Mouse (Mus musculus): ENCODE results near the gene Anxa8. TPM values are rescaled to one million over a fixed set of nuclear protein-coding genes. Genes with fewer than 3 reads are reported as not detected.
A peak's percentile ranks its signal among the peaks of the same experiment; 100 is the strongest.

Gene Anxa8
- polyA plus RNA-seq (2015; fragmentation: Nextera tagmentation; extraction: Ambion mirVana): 0.41 and 3.7 TPM in 2 replicates

DNA sequence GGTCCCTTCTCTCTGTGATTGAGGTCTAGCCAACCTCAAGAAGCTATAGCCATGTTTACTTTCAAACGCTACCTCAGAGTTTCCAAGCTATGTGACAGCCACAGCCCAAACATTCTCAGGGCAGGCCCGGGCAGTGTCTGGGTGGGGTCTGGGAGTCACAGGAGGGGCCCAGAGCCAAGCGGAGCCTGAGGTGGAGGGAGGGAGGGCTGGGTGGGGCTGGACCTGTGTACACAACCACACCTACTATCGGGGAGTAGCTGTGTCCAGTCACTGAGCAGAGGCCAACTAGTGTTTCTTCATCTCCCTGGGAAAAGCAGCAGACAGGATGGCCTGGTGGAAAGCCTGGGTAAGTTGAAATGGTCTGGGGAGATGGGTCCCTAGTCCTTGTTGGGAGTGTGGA, at the start of gene Anxa8:
Gene Anxa8, plus strand, starts transcription at position 251 of the 400 bp plus-strand sequence.
- Histone ChIP-seq H3K9ac (replicated peaks) (no peak within 1 kb of the TSS), H3K27ac (replicated peaks) (no peak within 1 kb of the TSS), H3K4me3 (replicated peaks) (no peak within 1 kb of the TSS), H3K4me1 (no peaks in the 10 kb centered on the region), H3K36me3 (no peaks in the 10 kb centered on the region), H3K9me3 (replicated peaks) (no peaks in the 10 kb centered on the region), H3K27me3 (replicated peaks) (no peaks in the 10 kb centered on the region), H3K4me2 (no peak within 1 kb of the TSS)
- 76% methylated on average over 4 of the region's 4 CpGs for WGBS
- no peak for ATAC-seq (ENCODE audit: low FRiP score)

DNA sequence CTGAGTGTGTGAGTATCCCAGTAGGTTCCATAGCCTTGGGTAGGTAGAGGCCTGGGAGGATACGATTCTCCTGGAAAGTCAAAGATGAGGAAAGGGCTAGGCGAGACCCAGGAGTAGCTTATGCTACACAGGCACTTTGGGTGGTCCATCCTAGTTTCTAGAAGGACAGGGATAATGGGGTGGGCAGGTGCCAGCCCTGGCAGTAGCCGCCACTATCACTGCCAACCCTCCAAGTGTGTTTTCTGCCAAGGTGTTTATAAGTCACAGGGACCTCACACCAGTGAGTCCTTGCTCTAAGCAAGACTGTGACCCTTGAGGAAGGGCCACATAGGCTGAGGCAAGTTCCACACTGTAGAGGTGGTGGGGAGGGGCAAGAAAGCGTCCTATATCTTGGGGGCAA, 44.5 kb upstream of the Anxa8 start:
- Histone ChIP-seq H3K4me1 (no peaks in the 10 kb centered on the region), H3K36me3 (no peaks in the 10 kb centered on the region), H3K4me3 (replicated peaks) (no peak overlapping the region), H3K9ac (replicated peaks) (no peak overlapping the region), H3K4me2 (no peak overlapping the region), H3K27me3 (replicated peaks) (no peaks in the 10 kb centered on the region), H3K9me3 (replicated peaks) (no peaks in the 10 kb centered on the region), H3K27ac (replicated peaks) (no peak overlapping the region)
- WGBS: 87% methylated on average over 4 of the region's 4 CpGs
- no peak for ATAC-seq (ENCODE audit: low FRiP score)

DNA sequence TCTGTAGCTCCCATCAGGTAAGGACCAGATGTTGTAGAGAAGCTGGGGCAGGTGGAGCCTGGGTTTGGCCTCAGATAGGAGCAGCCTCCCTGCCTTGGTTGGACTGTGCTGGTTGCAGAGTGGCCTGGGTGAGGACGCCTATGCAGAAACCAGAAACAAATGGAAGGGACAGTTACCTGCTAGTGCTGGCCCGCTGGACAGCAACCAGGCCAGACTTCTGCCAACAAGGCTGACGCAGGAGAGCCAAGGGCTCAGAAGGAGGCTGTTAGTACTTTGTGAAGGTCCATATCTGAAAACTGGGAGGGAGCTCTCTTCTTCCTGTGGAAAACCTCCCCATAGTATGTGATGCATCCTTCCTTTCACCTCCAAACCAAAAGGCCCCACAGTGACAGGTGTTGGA, 42.4 kb upstream of the Anxa8 start:
- 84% methylated on average over 3 of the region's 3 CpGs for WGBS
- no peak overlapping the region for H3K4me2 ChIP-seq
- no peak for ATAC-seq (ENCODE audit: low FRiP score)
- H3K4me1 ChIP-seq: no peaks in the 10 kb centered on the region
- H3K9ac ChIP-seq (replicated peaks): no peak overlapping the region
- no peaks in the 10 kb centered on the region for H3K36me3 ChIP-seq
- no peaks in the 10 kb centered on the region for H3K9me3 ChIP-seq (replicated peaks)
- H3K27ac ChIP-seq (replicated peaks): no peak overlapping the region
- no peaks in the 10 kb centered on the region for H3K27me3 ChIP-seq (replicated peaks)
- H3K4me3 ChIP-seq (replicated peaks): no peak overlapping the region

DNA sequence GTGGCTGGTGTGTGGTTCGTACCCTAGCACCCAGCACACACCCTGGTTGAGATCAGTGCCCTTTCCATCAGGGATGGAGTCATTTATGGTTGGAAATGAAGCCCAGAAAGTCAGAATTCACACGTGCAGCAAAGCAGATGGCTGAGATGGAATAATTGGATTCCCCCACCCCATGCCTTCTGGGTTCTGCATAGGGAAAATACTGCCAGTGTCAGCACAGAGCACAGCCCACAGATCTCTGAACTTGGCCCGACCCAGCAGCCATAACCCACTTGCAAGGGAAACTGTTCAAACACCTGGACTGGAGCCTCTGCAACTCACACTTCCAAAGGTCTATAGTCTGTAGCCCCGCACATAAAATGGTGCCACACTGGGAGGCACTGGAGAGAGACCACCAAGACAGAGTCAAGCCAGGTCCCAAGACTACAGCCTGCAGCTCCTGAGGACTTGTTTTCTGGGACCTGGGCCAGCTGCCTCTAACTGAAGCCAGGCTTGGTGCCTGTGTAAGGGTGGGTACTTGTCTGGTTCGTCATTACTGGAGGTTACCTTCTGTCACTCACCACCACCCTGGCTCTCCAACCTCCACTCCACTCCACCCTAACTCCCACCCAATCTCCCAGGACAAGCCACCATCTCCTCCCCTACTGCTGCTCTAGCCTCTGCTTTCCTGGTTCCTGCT, 35.5 kb upstream of the Anxa8 start:
- H3K27ac ChIP-seq (replicated peaks): no peak overlapping the region
- no peak for ATAC-seq (ENCODE audit: low FRiP score)

DNA sequence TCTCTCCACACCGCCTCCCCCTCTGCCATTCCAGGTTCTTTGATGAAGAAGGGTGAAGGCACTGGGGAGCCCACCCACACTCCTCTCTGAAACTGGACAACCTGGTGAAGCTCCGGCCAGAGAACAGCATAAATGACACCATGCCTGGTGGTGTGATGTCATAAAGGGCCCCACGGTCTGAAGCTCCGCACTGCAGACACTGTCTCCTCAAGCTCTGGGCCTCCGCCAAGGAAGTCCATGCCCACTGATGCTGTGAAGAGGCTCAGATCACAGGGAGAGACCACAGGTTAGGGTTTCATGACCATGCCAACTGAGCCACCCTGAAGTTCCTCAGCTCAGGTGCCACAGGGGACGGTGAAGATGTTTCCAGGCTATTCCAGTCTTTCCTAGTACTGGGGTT, 33.3 kb upstream of the Anxa8 start, which contains the start of gene Antxrl:
Gene Antxrl, plus strand, starts transcription at position 192 of the 400 bp plus-strand sequence.
- 90% methylated on average over 6 of the region's 6 CpGs for WGBS
- Histone ChIP-seq H3K27ac (replicated peaks) (no peak within 1 kb of the TSS), H3K36me3 (no peaks in the 10 kb centered on the region)

More for the DNA sequence above, 35.5 kb upstream of the Anxa8 start:
- WGBS: 79% methylated on average over 5 of the region's 5 CpGs
- H3K9me3 ChIP-seq (replicated peaks): no peaks in the 10 kb centered on the region
- no peaks in the 10 kb centered on the region for H3K27me3 ChIP-seq (replicated peaks)
- H3K36me3 ChIP-seq: no peaks in the 10 kb centered on the region
- H3K4me3 ChIP-seq (replicated peaks): no peak overlapping the region
- no peaks in the 10 kb centered on the region for H3K4me1 ChIP-seq
- H3K4me2 ChIP-seq: no peak overlapping the region
- H3K9ac ChIP-seq (replicated peaks): no peak overlapping the region

DNA sequence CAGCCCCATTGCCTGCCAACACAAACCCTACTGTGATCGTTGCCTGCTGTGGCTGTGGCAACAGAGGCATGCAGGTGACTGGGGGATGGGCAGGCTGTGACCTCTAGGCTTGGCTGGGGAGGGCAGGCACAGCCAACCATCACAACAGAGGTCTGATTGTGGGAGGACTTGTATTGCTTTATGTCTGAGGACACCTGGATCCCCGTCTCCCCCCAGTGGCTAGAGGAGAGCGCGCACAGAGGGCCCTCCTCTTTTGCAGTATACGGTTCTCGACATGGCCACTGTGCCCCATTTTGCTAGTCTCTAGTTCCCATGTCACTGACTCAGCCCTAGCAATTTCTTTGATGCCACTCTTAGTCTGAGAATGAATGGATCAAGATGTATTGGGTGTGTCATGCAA, 14.1 kb upstream of the Anxa8 start:
- no peaks in the 10 kb centered on the region for H3K27me3 ChIP-seq (replicated peaks)
- no peak for ATAC-seq (ENCODE audit: low FRiP score)
- no peak overlapping the region for H3K4me2 ChIP-seq
- no peak overlapping the region for H3K4me3 ChIP-seq (replicated peaks)
- no peak overlapping the region for H3K27ac ChIP-seq (replicated peaks)
- no peaks in the 10 kb centered on the region for H3K9me3 ChIP-seq (replicated peaks)
- 67% methylated on average over 6 of the region's 6 CpGs for WGBS
- no peak overlapping the region for H3K9ac ChIP-seq (replicated peaks)
- H3K36me3 ChIP-seq: no peaks in the 10 kb centered on the region
- H3K4me1 ChIP-seq: no peaks in the 10 kb centered on the region

More for the DNA sequence above, 33.3 kb upstream of the Anxa8 start, which contains the start of gene Antxrl:
- Histone ChIP-seq H3K9ac (replicated peaks) (no peak within 1 kb of the TSS), H3K27me3 (replicated peaks) (no peaks in the 10 kb centered on the region), H3K4me1 (no peaks in the 10 kb centered on the region), H3K4me3 (replicated peaks) (no peak within 1 kb of the TSS), H3K4me2 (no peak within 1 kb of the TSS), H3K9me3 (replicated peaks) (no peaks in the 10 kb centered on the region)
- ATAC-seq (ENCODE audit: low FRiP score): no peak

DNA sequence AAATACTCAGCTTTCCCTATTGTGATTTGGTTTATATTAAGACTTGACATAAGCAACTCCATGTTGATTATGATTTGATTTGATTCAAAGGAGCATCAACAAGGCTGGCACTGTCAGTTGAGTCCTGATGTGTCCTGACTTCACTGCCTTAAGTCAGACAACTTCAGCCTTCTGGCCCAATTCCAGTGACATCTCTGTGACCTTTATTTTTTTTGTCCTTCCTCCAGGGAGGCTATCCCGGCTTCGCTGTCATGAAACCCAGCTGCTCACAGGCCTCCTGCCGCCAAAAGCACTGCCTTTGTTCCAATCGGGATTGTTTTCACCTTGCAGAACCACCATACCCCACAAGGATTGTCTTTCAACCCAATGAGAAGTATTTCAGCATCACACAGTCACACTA, 10.4 kb upstream of the Anxa8 start:
- no peak overlapping the region for H3K9ac ChIP-seq (replicated peaks)
- WGBS: 28% methylated on average over 4 of the region's 4 CpGs
- ATAC-seq (ENCODE audit: low FRiP score): no peak
- no peaks in the 10 kb centered on the region for H3K9me3 ChIP-seq (replicated peaks)
- no peak overlapping the region for H3K27ac ChIP-seq (replicated peaks)
- no peaks in the 10 kb centered on the region for H3K36me3 ChIP-seq
- H3K27me3 ChIP-seq (replicated peaks): no peaks in the 10 kb centered on the region
- no peak overlapping the region for H3K4me2 ChIP-seq
- H3K4me1 ChIP-seq: no peaks in the 10 kb centered on the region
- no peak overlapping the region for H3K4me3 ChIP-seq (replicated peaks)

DNA sequence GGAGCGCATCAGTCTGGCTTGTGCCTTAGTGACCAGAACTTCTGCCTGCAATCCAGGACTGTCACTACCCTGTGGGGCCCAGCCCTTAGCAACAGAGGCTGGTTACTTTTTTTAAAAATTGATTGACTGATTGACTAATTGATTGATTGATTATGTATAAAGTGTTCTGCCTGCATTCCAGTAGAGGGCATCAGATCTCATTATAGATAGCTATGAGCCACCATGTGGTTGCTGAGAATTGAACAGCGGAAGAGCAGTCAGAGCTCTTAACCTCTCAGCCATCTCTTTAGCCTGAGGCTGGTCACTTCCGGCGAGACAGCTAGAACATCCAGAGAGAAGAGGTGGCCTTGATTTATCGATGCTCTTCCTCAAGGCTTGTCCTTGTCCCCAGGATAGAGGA, 8.6 kb upstream of the Anxa8 start:
- Histone ChIP-seq H3K4me2 (no peak overlapping the region), H3K36me3 (no peaks in the 10 kb centered on the region), H3K9me3 (replicated peaks) (no peaks in the 10 kb centered on the region), H3K4me1 (0 out of 2 replicates have a peak, but pooled peaks cover 2% of the 10 kb centered on the region), H3K9ac (replicated peaks) (no peak overlapping the region), H3K4me3 (replicated peaks) (no peak overlapping the region), H3K27ac (replicated peaks) (no peak overlapping the region), H3K27me3 (replicated peaks) (no peaks in the 10 kb centered on the region)
- no peak for ATAC-seq (ENCODE audit: low FRiP score)
- WGBS: 69% methylated on average over 5 of the region's 5 CpGs

DNA sequence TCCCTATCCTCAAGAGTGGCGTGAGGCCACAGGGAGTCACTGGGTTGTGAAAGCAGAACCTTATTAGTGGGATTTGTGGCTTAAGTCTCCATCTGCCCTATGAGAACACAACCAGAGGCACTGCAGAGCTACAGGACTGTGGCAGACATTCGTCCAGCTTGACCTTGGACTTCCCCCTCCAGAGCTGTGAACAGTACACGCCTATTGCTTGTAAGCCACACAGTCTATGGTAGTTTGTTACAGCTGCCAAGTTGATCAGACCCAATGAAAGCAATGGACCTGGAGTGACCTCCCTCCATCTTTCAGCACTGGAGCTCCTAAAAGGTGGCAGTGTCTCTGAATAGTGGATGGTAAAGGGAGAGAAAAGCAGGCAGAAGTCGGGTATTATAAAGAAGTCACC, 7.5 kb upstream of the Anxa8 start:
- Histone ChIP-seq H3K4me1 (0 out of 2 replicates have a peak, but pooled peaks cover 2% of the 10 kb centered on the region), H3K27ac (replicated peaks) (no peak overlapping the region), H3K36me3 (no peaks in the 10 kb centered on the region), H3K9me3 (replicated peaks) (no peaks in the 10 kb centered on the region), H3K27me3 (replicated peaks) (no peaks in the 10 kb centered on the region), H3K9ac (replicated peaks) (no peak overlapping the region), H3K4me2 (no peak overlapping the region), H3K4me3 (replicated peaks) (no peak overlapping the region)
- ATAC-seq (ENCODE audit: low FRiP score): no peak
- WGBS: 68% methylated on average over 4 of the region's 4 CpGs

DNA sequence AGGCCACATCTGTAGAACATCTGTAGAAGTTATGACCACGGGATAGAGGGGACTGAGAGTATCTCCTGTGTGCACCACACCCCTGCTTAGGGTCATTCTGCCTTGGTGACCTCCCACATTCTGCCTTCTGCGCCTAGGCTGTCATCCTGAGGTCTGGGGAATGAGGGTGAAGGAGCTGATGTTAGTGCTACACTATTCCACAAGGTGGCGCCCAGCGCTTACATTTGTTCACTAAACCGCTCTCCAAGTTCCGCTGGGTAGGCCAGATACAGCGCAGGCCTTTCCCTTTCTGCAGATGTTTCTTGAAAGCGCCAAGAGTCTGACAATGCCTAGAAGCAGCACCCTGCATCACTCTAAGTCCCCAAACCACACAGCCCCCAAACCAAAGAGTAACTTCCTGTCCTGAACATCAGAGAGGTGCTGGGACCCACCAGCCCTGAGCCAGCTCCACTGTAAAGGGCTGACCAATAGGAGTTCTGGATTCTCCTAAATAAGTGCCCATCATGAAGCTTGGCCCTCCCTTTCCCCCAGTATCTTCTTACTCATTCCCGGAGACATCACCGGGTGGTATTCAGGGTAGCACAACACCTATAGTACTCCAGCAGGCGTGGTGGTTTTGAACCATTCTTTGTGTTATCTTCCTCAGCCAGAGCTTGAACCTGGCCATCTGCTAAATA, 5.3 kb upstream of the Anxa8 start:
- H3K9me3 ChIP-seq (replicated peaks): no peaks in the 10 kb centered on the region
- H3K4me1 ChIP-seq: 0 out of 2 replicates have a peak, but pooled peaks cover 2% of the 10 kb centered on the region
- no peaks in the 10 kb centered on the region for H3K27me3 ChIP-seq (replicated peaks)
- no peaks in the 10 kb centered on the region for H3K36me3 ChIP-seq
- H3K4me3 ChIP-seq (replicated peaks): no peak overlapping the region
- no peak overlapping the region for H3K27ac ChIP-seq (replicated peaks)
- H3K4me2 ChIP-seq: no peak overlapping the region
- H3K9ac ChIP-seq (replicated peaks): no peak overlapping the region
- ATAC-seq (ENCODE audit: low FRiP score): peak; percentile 89; the same call in 1 of the 2 replicates
- WGBS: 11% methylated on average over 11 of the region's 11 CpGs

DNA sequence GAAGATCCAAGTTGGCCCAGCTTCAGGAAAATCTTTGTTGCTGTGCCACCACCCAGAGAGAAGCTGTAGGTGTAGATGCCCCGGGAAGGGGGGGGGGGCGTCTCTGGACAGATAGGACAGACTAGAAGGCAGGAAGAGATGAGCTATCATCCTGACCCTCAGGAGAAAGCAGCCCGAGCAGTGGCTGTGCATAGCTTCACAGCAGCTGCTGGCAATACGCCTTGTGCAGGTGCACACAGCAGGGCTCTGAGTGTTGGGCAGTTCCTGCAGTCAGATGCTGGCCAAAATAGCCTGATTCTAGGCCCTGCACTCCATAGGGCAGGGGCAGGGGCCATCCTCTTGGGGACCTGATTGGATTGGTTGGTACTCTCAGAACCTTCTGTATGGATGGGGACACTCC, 1.0 kb downstream of the Anxa8 start:
- no peaks in the 10 kb centered on the region for H3K4me1 ChIP-seq
- WGBS: 71% methylated on average over 4 of the region's 4 CpGs
- H3K36me3 ChIP-seq: no peaks in the 10 kb centered on the region
- no peak for ATAC-seq (ENCODE audit: low FRiP score)
- H3K27ac ChIP-seq (replicated peaks): no peak overlapping the region
- H3K4me2 ChIP-seq: no peak overlapping the region
- no peak overlapping the region for H3K9ac ChIP-seq (replicated peaks)
- no peaks in the 10 kb centered on the region for H3K9me3 ChIP-seq (replicated peaks)
- H3K27me3 ChIP-seq (replicated peaks): no peaks in the 10 kb centered on the region
- H3K4me3 ChIP-seq (replicated peaks): no peak overlapping the region

DNA sequence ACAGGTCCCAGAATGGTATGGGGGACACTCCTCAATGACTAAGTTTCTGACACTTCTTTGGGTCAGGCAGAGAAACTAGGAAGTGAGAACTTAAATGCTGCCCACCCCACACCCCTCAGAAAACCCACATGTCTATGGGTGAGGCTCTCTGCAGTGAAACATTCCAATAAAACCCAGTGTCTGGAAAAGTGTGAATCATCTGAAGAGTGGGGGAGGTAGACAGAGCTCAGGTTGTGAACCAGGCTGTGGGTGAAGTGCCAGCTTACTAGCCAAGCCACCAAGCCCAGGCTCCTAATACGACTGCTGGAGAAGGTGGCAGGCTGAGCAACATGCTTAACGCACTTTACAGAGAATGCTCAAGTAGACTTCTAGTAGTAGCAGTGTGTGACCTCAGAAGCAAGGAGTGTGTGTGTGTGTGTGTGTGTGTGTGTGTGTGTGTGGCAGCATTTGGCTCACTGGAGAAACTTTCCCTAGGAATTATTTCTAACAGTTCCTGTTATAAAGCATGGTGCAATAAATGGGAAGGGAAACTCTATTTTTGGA, 2.1 kb downstream of the Anxa8 start:
- 88% methylated on average over 2 of the region's 2 CpGs for WGBS
- ATAC-seq (ENCODE audit: low FRiP score): no peak
- H3K9ac ChIP-seq (replicated peaks): no peak overlapping the region

More for the DNA sequence above, 2.1 kb downstream of the Anxa8 start:
- Histone ChIP-seq H3K36me3 (no peaks in the 10 kb centered on the region), H3K27me3 (replicated peaks) (no peaks in the 10 kb centered on the region), H3K4me2 (no peak overlapping the region), H3K27ac (replicated peaks) (no peak overlapping the region), H3K9me3 (replicated peaks) (no peaks in the 10 kb centered on the region), H3K4me1 (no peaks in the 10 kb centered on the region), H3K4me3 (replicated peaks) (no peak overlapping the region)
